Mouse (Mus musculus): Measurements from ENCODE around the gene Susd1. TPM values are rescaled to one million over a fixed set of nuclear protein-coding genes. Genes with fewer than 3 reads are reported as not detected.

Gene Susd1
- polyA plus RNA-seq, 1 experiment from 2014 or later, result 3.6 TPM

DNA sequence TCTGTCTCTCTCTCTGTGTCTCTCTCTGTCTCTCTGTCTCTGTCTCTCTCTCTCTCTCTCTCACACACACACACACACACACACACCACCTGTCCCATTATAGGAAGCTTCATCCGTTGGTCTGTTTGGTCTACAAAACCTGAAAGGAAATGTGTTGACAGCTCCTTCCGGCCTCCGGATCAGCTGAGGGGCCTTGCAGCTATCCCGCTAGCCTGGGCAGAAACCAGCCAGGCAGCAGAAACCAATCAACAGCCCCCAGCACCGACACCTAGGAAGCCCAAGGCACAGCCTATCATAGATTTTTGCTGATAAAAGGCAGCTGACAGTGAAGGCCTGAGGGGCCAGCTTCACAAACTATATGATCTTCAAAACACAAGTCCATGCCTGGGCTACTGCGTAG is 7.1 kb upstream of the Susd1 start:
- no peaks in the 10 kb centered on the region for H3K27me3 ChIP-seq (ENCODE audit: control insufficient read depth, insufficient read depth, low read length)
- H3K4me2 ChIP-seq (ENCODE audit: low read length), result peak overlapping the region; percentile 7; the same call in 1 of the 2 replicates
- no peak overlapping the region for H3K9ac ChIP-seq (ENCODE audit: low read length)
- H3K27ac ChIP-seq (replicated peaks in 1 of 2; ENCODE audit: control insufficient read depth in 1 of 2, insufficient read depth in 1 of 2, low read depth in 2 of 2, low read length in 2 of 2), result no peak overlapping the region
- H3K4me1 ChIP-seq (ENCODE audit: control insufficient read depth in 2 of 2, insufficient read depth in 2 of 2, low read length in 2 of 2), result peaks cover 5% of the 10 kb centered on the region in 2 experiments
- ATAC-seq (ENCODE audit: insufficient number of reproducible peaks, insufficient read depth, low FRiP score, low read depth), result no peak
- WGBS, result 17% methylated on average over 6 of the region's 6 CpGs
- no peak overlapping the region for H3K4me3 ChIP-seq (ENCODE audit: control insufficient read depth in 1 of 2, insufficient read depth in 1 of 2, low read depth in 1 of 2, low read length in 2 of 2)
- H3K9me3 ChIP-seq (ENCODE audit: control insufficient read depth, low read length), result no peaks in the 10 kb centered on the region
- no peaks in the 10 kb centered on the region for H3K36me3 ChIP-seq (ENCODE audit: control insufficient read depth, insufficient read depth, low read length)

DNA sequence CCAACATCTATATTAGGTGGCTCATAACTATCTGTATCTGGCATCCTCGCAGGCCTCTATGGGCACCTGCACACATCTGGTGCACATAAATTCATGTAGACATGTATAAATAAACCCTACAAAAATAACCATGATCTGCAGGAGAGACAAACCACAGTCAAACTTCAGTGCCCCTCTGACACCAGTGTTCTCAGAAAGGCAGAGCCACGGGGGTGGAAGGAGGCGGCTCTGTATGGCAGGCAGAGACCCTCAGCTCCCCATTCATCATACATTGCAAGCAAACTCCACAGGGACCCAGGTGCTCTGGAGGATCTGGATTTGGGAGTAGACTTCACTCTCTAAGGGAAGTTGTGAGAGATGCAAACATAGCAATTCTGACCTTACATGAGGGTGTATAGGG is 6.6 kb upstream of the Susd1 start:
- WGBS, result 82% methylated on average over 3 of the region's 3 CpGs
- no peak overlapping the region for H3K4me3 ChIP-seq (ENCODE audit: control insufficient read depth in 1 of 2, insufficient read depth in 1 of 2, low read depth in 1 of 2, low read length in 2 of 2)
- H3K9ac ChIP-seq (ENCODE audit: low read length), result no peak overlapping the region
- no peak overlapping the region for H3K27ac ChIP-seq (replicated peaks in 1 of 2; ENCODE audit: control insufficient read depth in 1 of 2, insufficient read depth in 1 of 2, low read depth in 2 of 2, low read length in 2 of 2)
- no peaks in the 10 kb centered on the region for H3K27me3 ChIP-seq (ENCODE audit: control insufficient read depth, insufficient read depth, low read length)
- no peaks in the 10 kb centered on the region for H3K9me3 ChIP-seq (ENCODE audit: control insufficient read depth, low read length)
- H3K36me3 ChIP-seq (ENCODE audit: control insufficient read depth, insufficient read depth, low read length), result no peaks in the 10 kb centered on the region
- no peak overlapping the region for H3K4me2 ChIP-seq (ENCODE audit: low read length)
- ATAC-seq (ENCODE audit: insufficient number of reproducible peaks, insufficient read depth, low FRiP score, low read depth), result no peak
- peaks cover 5% of the 10 kb centered on the region in 2 experiments for H3K4me1 ChIP-seq (ENCODE audit: control insufficient read depth in 2 of 2, insufficient read depth in 2 of 2, low read length in 2 of 2)

DNA sequence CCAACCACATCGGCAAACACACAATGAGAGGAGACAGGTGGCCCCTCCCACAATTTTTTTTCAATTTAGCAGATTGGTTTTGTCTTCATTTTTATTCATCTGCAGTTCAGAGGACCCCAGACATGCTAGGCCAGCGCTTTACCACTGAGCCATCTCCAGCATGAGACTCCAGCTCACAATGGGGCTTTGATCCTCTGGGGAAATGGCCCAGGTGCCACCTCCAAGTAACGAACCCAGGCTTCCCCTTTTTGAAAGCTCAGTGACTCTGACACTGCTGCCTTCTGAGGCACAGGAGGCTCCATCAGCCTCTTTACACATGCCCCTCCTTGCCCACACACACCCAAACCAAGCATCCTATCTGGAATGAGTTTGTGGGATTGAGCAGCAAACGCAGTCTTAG is 5.7 kb upstream of the Susd1 start:
- no peak overlapping the region for H3K9ac ChIP-seq (ENCODE audit: low read length)
- no peak for ATAC-seq (ENCODE audit: insufficient number of reproducible peaks, insufficient read depth, low FRiP score, low read depth)
- no peaks in the 10 kb centered on the region for H3K27me3 ChIP-seq (ENCODE audit: control insufficient read depth, insufficient read depth, low read length)
- H3K4me2 ChIP-seq (ENCODE audit: low read length), result no peak overlapping the region
- no peak overlapping the region for H3K27ac ChIP-seq (replicated peaks in 1 of 2; ENCODE audit: control insufficient read depth in 1 of 2, insufficient read depth in 1 of 2, low read depth in 2 of 2, low read length in 2 of 2)
- H3K9me3 ChIP-seq (ENCODE audit: control insufficient read depth, low read length), result no peaks in the 10 kb centered on the region
- WGBS, result 87% methylated on average over 4 of the region's 4 CpGs
- no peak overlapping the region for H3K4me3 ChIP-seq (ENCODE audit: control insufficient read depth in 1 of 2, insufficient read depth in 1 of 2, low read depth in 1 of 2, low read length in 2 of 2)
- peaks cover 5% of the 10 kb centered on the region in 2 experiments for H3K4me1 ChIP-seq (ENCODE audit: control insufficient read depth in 2 of 2, insufficient read depth in 2 of 2, low read length in 2 of 2)
- no peaks in the 10 kb centered on the region for H3K36me3 ChIP-seq (ENCODE audit: control insufficient read depth, insufficient read depth, low read length)

DNA sequence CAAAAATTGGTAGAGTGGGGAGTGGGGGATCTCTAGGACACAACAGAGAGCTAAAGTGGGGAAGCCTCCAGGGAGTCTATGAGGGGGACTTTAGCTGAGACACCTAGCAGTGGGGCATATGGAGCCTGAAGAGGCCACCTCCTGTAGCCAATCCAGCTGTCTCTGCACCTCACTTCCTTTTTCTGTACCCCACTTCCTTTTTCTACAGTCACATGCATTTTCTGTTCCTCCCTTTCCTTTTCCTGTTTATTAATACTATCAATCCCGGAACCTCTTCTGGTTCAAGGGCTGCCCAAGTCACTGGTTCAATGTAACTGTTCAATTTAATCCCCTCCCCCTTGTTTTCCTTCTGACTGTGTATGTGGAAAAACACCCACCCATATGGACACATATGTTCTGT is 2.8 kb upstream of the Susd1 start:
- ATAC-seq (ENCODE audit: insufficient number of reproducible peaks, insufficient read depth, low FRiP score, low read depth), result no peak
- H3K4me1 ChIP-seq (ENCODE audit: control insufficient read depth in 2 of 2, insufficient read depth in 2 of 2, low read length in 2 of 2), result peaks cover 14 to 20% of the 10 kb centered on the region in 2 experiments
- no peaks in the 10 kb centered on the region for H3K27me3 ChIP-seq (ENCODE audit: control insufficient read depth, insufficient read depth, low read length)
- WGBS, result 70% methylated on average over 1 of the region's 1 CpGs
- H3K27ac ChIP-seq (replicated peaks in 1 of 2; ENCODE audit: control insufficient read depth in 1 of 2, insufficient read depth in 1 of 2, low read depth in 2 of 2, low read length in 2 of 2), result no peak overlapping the region
- no peak overlapping the region for H3K4me2 ChIP-seq (ENCODE audit: low read length)
- H3K36me3 ChIP-seq (ENCODE audit: control insufficient read depth, insufficient read depth, low read length), result no peaks in the 10 kb centered on the region
- no peaks in the 10 kb centered on the region for H3K9me3 ChIP-seq (ENCODE audit: control insufficient read depth, low read length)
- H3K9ac ChIP-seq (ENCODE audit: low read length), result no peak overlapping the region
- no peak overlapping the region for H3K4me3 ChIP-seq (ENCODE audit: control insufficient read depth in 1 of 2, insufficient read depth in 1 of 2, low read depth in 1 of 2, low read length in 2 of 2)

DNA sequence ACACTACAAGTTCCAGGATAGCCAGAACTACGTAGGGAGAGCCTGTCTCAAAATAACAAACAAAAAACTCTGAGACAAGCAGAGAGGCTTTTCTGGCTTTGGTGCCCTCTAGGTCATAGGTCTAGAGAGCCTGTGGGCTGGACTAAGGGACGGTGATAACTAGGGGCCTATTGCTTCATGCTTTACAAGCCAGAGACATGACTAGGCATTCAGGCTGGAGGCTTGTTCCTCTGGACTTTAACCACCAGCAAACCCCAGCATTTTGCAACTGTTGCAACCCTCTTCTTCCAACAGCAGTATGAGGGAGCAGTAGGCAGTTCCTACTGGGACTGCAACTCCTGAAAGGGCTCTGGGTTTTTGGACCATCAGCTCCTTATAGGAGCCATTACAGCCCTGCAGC is 1.5 kb upstream of the Susd1 start:
- Histone ChIP-seq H3K4me1 (ENCODE audit: control insufficient read depth in 2 of 2, insufficient read depth in 2 of 2, low read length in 2 of 2) (peaks cover 8 to 16% of the 10 kb centered on the region in 2 experiments), H3K9ac (ENCODE audit: low read length) (no peak overlapping the region), H3K4me2 (ENCODE audit: low read length) (no peak overlapping the region), H3K27ac (replicated peaks in 1 of 2; ENCODE audit: control insufficient read depth in 1 of 2, insufficient read depth in 1 of 2, low read depth in 2 of 2, low read length in 2 of 2) (no peak overlapping the region), H3K27me3 (ENCODE audit: control insufficient read depth, insufficient read depth, low read length) (no peaks in the 10 kb centered on the region), H3K36me3 (ENCODE audit: control insufficient read depth, insufficient read depth, low read length) (no peaks in the 10 kb centered on the region), H3K9me3 (ENCODE audit: control insufficient read depth, low read length) (no peaks in the 10 kb centered on the region), H3K4me3 (ENCODE audit: control insufficient read depth in 1 of 2, insufficient read depth in 1 of 2, low read depth in 1 of 2, low read length in 2 of 2) (no peak overlapping the region)
- 41% methylated on average over 2 of the region's 2 CpGs for WGBS
- ATAC-seq (ENCODE audit: insufficient number of reproducible peaks, insufficient read depth, low FRiP score, low read depth), result no peak

DNA sequence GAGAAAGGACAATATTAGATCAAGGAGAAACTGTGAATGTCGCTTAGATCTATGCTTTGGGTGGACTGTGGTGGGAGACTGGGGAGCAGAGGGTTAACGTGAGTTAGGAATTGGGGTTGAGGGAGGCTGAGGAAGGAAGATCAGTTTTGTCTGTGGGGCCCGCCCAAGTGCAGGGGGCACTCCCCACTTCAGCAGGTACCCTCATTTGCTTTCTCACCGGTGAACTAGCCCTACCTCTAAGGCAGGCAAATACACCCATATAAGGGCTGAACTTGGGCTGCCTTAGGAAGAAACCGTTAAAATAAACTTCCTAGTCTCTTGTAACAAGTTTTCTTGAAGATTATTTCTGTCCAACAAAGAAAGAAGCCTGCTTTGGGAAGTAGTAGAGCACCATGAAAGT is 608 bp upstream of the Susd1 start:
- 40% methylated on average over 5 of the region's 5 CpGs for WGBS
- no peak for ATAC-seq (ENCODE audit: insufficient number of reproducible peaks, insufficient read depth, low FRiP score, low read depth)
- Histone ChIP-seq H3K27me3 (ENCODE audit: control insufficient read depth, insufficient read depth, low read length) (no peaks in the 10 kb centered on the region), H3K4me1 (ENCODE audit: control insufficient read depth in 2 of 2, insufficient read depth in 2 of 2, low read length in 2 of 2) (peaks cover 8 to 16% of the 10 kb centered on the region in 2 experiments), H3K4me2 (ENCODE audit: low read length) (peak overlapping the region; percentile 99), H3K27ac (replicated peaks in 1 of 2; ENCODE audit: control insufficient read depth in 1 of 2, insufficient read depth in 1 of 2, low read depth in 2 of 2, low read length in 2 of 2) (no peak overlapping the region), H3K4me3 (ENCODE audit: control insufficient read depth in 1 of 2, insufficient read depth in 1 of 2, low read depth in 1 of 2, low read length in 2 of 2) (peak overlapping the region in 1 of 2 experiments; percentile 78; a peak in 1 of 4 replicates), H3K9ac (ENCODE audit: low read length) (peak overlapping the region; percentile 82; the same call in 1 of the 2 replicates), H3K36me3 (ENCODE audit: control insufficient read depth, insufficient read depth, low read length) (no peaks in the 10 kb centered on the region), H3K9me3 (ENCODE audit: control insufficient read depth, low read length) (no peaks in the 10 kb centered on the region)

DNA sequence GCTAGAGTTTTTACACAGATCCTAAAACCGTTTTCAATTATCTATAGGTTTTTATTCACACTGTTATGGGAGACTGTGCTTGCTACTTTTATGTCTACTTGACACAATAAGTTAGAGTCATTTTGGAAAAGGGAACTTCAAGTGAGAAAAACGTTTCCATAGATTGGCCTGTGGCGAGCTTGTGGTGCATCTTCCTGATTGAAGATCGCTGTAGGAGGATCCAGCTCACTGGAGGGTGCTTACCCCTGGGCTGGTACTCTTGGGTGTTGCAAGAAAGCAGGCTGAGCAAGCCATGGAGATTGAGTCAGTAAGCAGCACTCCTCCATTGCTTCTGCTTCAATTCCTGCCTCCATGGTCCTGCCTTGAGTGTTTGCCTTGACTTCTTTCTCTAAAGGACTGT is 2.5 kb downstream of the Susd1 start:
- H3K9ac ChIP-seq (ENCODE audit: low read length), result no peak overlapping the region
- peaks cover 10 to 16% of the 10 kb centered on the region in 2 experiments for H3K4me1 ChIP-seq (ENCODE audit: control insufficient read depth in 2 of 2, insufficient read depth in 2 of 2, low read length in 2 of 2)
- no peak overlapping the region for H3K4me3 ChIP-seq (ENCODE audit: control insufficient read depth in 1 of 2, insufficient read depth in 1 of 2, low read depth in 1 of 2, low read length in 2 of 2)
- no peaks in the 10 kb centered on the region for H3K27me3 ChIP-seq (ENCODE audit: control insufficient read depth, insufficient read depth, low read length)
- H3K9me3 ChIP-seq (ENCODE audit: control insufficient read depth, low read length), result no peaks in the 10 kb centered on the region
- no peaks in the 10 kb centered on the region for H3K36me3 ChIP-seq (ENCODE audit: control insufficient read depth, insufficient read depth, low read length)
- no peak overlapping the region for H3K4me2 ChIP-seq (ENCODE audit: low read length)
- no peak for ATAC-seq (ENCODE audit: insufficient number of reproducible peaks, insufficient read depth, low FRiP score, low read depth)
- 88% methylated on average over 4 of the region's 4 CpGs for WGBS
- no peak overlapping the region for H3K27ac ChIP-seq (replicated peaks in 1 of 2; ENCODE audit: control insufficient read depth in 1 of 2, insufficient read depth in 1 of 2, low read depth in 2 of 2, low read length in 2 of 2)

DNA sequence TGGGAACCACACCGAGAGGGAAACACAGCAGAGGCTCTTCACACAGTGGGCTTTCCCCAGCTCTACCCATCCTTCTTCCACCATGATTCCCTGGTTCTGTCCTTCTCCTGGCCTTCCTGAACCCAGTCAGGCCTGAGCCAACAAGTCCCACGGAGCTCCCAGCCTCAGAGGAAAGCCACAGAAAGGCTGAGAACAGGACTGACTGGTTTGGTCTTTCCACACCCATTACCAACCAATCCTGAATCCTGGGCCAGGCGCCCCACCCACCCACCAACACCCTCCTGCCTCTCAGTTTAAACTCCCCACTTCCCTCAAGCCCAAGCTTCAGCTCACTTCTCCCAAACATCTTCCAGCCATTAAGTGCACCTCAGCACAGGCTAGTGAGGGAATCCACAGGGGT is 4.4 kb downstream of the Susd1 start:
- Histone ChIP-seq H3K4me1 (ENCODE audit: control insufficient read depth in 2 of 2, insufficient read depth in 2 of 2, low read length in 2 of 2) (peaks cover 14 to 21% of the 10 kb centered on the region in 2 experiments), H3K36me3 (ENCODE audit: control insufficient read depth, insufficient read depth, low read length) (no peaks in the 10 kb centered on the region), H3K9me3 (ENCODE audit: control insufficient read depth, low read length) (no peaks in the 10 kb centered on the region), H3K9ac (ENCODE audit: low read length) (no peak overlapping the region), H3K27ac (replicated peaks in 1 of 2; ENCODE audit: control insufficient read depth in 1 of 2, insufficient read depth in 1 of 2, low read depth in 2 of 2, low read length in 2 of 2) (no peak overlapping the region), H3K4me3 (ENCODE audit: control insufficient read depth in 1 of 2, insufficient read depth in 1 of 2, low read depth in 1 of 2, low read length in 2 of 2) (no peak overlapping the region), H3K4me2 (ENCODE audit: low read length) (no peak overlapping the region), H3K27me3 (ENCODE audit: control insufficient read depth, insufficient read depth, low read length) (no peaks in the 10 kb centered on the region)
- ATAC-seq (ENCODE audit: insufficient number of reproducible peaks, insufficient read depth, low FRiP score, low read depth), result no peak
- 81% methylated on average over 3 of the region's 3 CpGs for WGBS

All from heart, embryonic 14.5 days (tissue).